Mouse (Mus musculus) limb, embryonic 11.5 days (tissue): ENCODE results near the gene Esp24. TPM values are rescaled to one million over a fixed set of nuclear protein-coding genes. Genes with fewer than 3 reads are reported as not detected.

Experiments used
- polyA plus RNA-seq: library from polyadenylated mRNA; unstranded; fragments of >200 nt; fragmentation: Nextera tagmentation; extraction: Ambion mirVana; gene quantifications from 2 replicates; pipeline ENCODE4 v1.2.1, GENCODE M21; 2014

Gene Esp24
- polyA plus RNA-seq, 1 experiment from 2014 or later, result not detected

Other genes starting within 250 kb of the Esp24 start
- not detected in 2 replicates for gene Gm21903, start 6.6 kb downstream of the Esp24 start, polyA plus RNA-seq
- gene Esp23, start 40.3 kb downstream of the Esp24 start, polyA plus RNA-seq, result not detected in 2 replicates
- gene Esp22, start 58.6 kb downstream of the Esp24 start, polyA plus RNA-seq, result not detected in 2 replicates